ENCODE assay signal across 11 mouse cellular contexts in genomic region chr7:73222237-73222915, GRCm38 (mm10).
DNase-seq lines count a peak whose midpoint lies in the region; ATAC-seq and TF ChIP-seq lines count a peak whose summit lies in the region.
"Had no signal": no experiment of that assay in that cellular context is flagged by ENCODE, and none has a peak within 500 bp of the region (broad histone marks: within the 10 kb centered on the region; RNA-seq: fewer than 3 reads in every experiment).

No protein-coding gene starts in this region.

- DNase-seq in heart, adult 11 months, result peak; percentile 36
- peak; percentile 33 for DNase-seq in embryonic facial prominence, embryonic 10.5 days (ENCODE audit: low spot score)
- DNase-seq in hindbrain, embryonic 11.5 days (ENCODE audit: low spot score), result peak; percentile 61
- peak; percentile 74 for DNase-seq in midbrain, postnatal 0 days (ENCODE audit: low spot score)
- DNase-seq in liver, postnatal 0 days, result no peak
- DNase-seq: gastrocnemius, postnatal 14 days had no signal

- no peak for ATAC-seq in heart, embryonic 12.5 days (ENCODE audit: insufficient number of reproducible peaks, low FRiP score)
- ATAC-seq in hindbrain, embryonic 11.5 days (ENCODE audit: low FRiP score), result peak; percentile 82
- peak; percentile 73 for ATAC-seq in midbrain, postnatal 0 days (ENCODE audit: low FRiP score)
- no peak for ATAC-seq in inflammation-experienced regulatory T-cells, adult 6 months
- ATAC-seq in liver, postnatal 0 days, result no peak
- no peak for ATAC-seq in cerebellum, adult (ENCODE audit: insufficient number of reproducible peaks, low FRiP score, low TSS enrichment)

- H3K4me2 ChIP-seq in heart, embryonic 12.5 days, result no peak overlapping the region
- H3K4me2 ChIP-seq in hindbrain, embryonic 11.5 days (replicated peaks; ENCODE audit: low read depth, low read length), result no peak overlapping the region
- H3K4me2 ChIP-seq in midbrain, postnatal 0 days (ENCODE audit: low read depth, low read length, poor library complexity, severe bottlenecking), result no peak overlapping the region
- no peak overlapping the region for H3K4me2 ChIP-seq in liver, postnatal 0 days (ENCODE audit: low read depth, low read length)
- H3K4me2 ChIP-seq: limb, embryonic 15.5 days had no signal

- TF ChIP-seq CTCF in midbrain, postnatal 0 days (IDR thresholded peaks at IDR 0.05), result no peak; the same call in 1 of the 2 replicates
- no peak for TF ChIP-seq CTCF in liver, postnatal 0 days (IDR thresholded peaks at IDR 0.05; ENCODE audit: low read depth)

- no peak overlapping the region for H3K9ac ChIP-seq in heart, embryonic 12.5 days
- H3K9ac ChIP-seq in hindbrain, embryonic 11.5 days (ENCODE audit: low read depth, low read length), result peak overlapping the region; percentile 36; the same call in 1 of the 2 replicates
- H3K9ac ChIP-seq in midbrain, postnatal 0 days (replicated peaks; ENCODE audit: low read length, poor library complexity, severe bottlenecking), result no peak overlapping the region
- no peak overlapping the region for H3K9ac ChIP-seq in liver, postnatal 0 days (replicated peaks)
- H3K9ac ChIP-seq: limb, embryonic 15.5 days had no signal

- H3K9me3 ChIP-seq in heart, embryonic 12.5 days (replicated peaks), result no peaks in the 10 kb centered on the region
- H3K9me3 ChIP-seq in embryonic facial prominence, embryonic 10.5 days, result no peaks in the 10 kb centered on the region
- H3K9me3 ChIP-seq in hindbrain, embryonic 11.5 days (ENCODE audit: control insufficient read depth, low read length), result no peaks in the 10 kb centered on the region
- no peaks in the 10 kb centered on the region for H3K9me3 ChIP-seq in midbrain, postnatal 0 days (ENCODE audit: low read length)
- no peaks in the 10 kb centered on the region for H3K9me3 ChIP-seq in liver, postnatal 0 days (ENCODE audit: low read length)
- H3K9me3 ChIP-seq: limb, embryonic 15.5 days had no signal

- no peak overlapping the region for H3K4me3 ChIP-seq in heart, embryonic 12.5 days
- no peak overlapping the region for H3K4me3 ChIP-seq in embryonic facial prominence, embryonic 10.5 days
- no peak overlapping the region for H3K4me3 ChIP-seq in hindbrain, embryonic 11.5 days (ENCODE audit: low read depth, low read length)
- no peak overlapping the region for H3K4me3 ChIP-seq in midbrain, postnatal 0 days (ENCODE audit: low read depth, low read length)
- H3K4me3 ChIP-seq in liver, postnatal 0 days (ENCODE audit: low read depth, low read length), result no peak overlapping the region
- H3K4me3 ChIP-seq: limb, embryonic 15.5 days had no signal

- TF ChIP-seq EP300 in liver, postnatal 0 days (IDR thresholded peaks at IDR 0.05; ENCODE audit: low read depth), result no peak

- peaks cover 4% of the 10 kb centered on the region; the same call in 1 of the 2 replicates for H3K27me3 ChIP-seq in heart, embryonic 12.5 days (replicated peaks)
- H3K27me3 ChIP-seq in embryonic facial prominence, embryonic 10.5 days (replicated peaks; ENCODE audit: low read depth, poor library complexity, severe bottlenecking), result no peaks in the 10 kb centered on the region
- no peaks in the 10 kb centered on the region for H3K27me3 ChIP-seq in hindbrain, embryonic 11.5 days (ENCODE audit: control insufficient read depth, insufficient read depth, low read length)
- H3K27me3 ChIP-seq in midbrain, postnatal 0 days (ENCODE audit: insufficient read depth, low read length), result no peaks in the 10 kb centered on the region
- no peaks in the 10 kb centered on the region for H3K27me3 ChIP-seq in liver, postnatal 0 days (ENCODE audit: insufficient read depth, low read length)
- H3K27me3 ChIP-seq: limb, embryonic 15.5 days had no signal

- H3K36me3 ChIP-seq in heart, embryonic 12.5 days, result no peaks in the 10 kb centered on the region
- no peaks in the 10 kb centered on the region for H3K36me3 ChIP-seq in embryonic facial prominence, embryonic 10.5 days (replicated peaks)
- no peaks in the 10 kb centered on the region for H3K36me3 ChIP-seq in hindbrain, embryonic 11.5 days (ENCODE audit: control insufficient read depth, insufficient read depth, low read length)
- no peaks in the 10 kb centered on the region for H3K36me3 ChIP-seq in midbrain, postnatal 0 days (ENCODE audit: insufficient read depth, low read length)
- H3K36me3 ChIP-seq in liver, postnatal 0 days (replicated peaks; ENCODE audit: insufficient read depth, low read length), result no peaks in the 10 kb centered on the region
- H3K36me3 ChIP-seq: limb, embryonic 15.5 days had no signal

- no peaks in the 10 kb centered on the region for H3K4me1 ChIP-seq in heart, embryonic 12.5 days (replicated peaks)
- peaks cover 23% of the 10 kb centered on the region for H3K4me1 ChIP-seq in embryonic facial prominence, embryonic 10.5 days
- H3K4me1 ChIP-seq in hindbrain, embryonic 11.5 days (replicated peaks; ENCODE audit: control insufficient read depth, insufficient read depth, low read length), result peaks cover 3% of the 10 kb centered on the region; the same call in 1 of the 2 replicates
- peaks cover 6% of the 10 kb centered on the region; the same call in 1 of the 2 replicates for H3K4me1 ChIP-seq in midbrain, postnatal 0 days (ENCODE audit: insufficient read depth, low read length)
- no peaks in the 10 kb centered on the region for H3K4me1 ChIP-seq in liver, postnatal 0 days (ENCODE audit: insufficient read depth)

- 21% methylated on average over 4 of the region's 4 CpGs for WGBS in heart, embryonic 12.5 days
- WGBS in embryonic facial prominence, embryonic 10.5 days, result 16% methylated on average over 4 of the region's 4 CpGs
- under 1% methylated on average over 4 of the region's 4 CpGs for WGBS in hindbrain, embryonic 11.5 days
- WGBS in midbrain, postnatal 0 days, result 16% methylated on average over 4 of the region's 4 CpGs
- WGBS in liver, postnatal 0 days (ENCODE audit: insufficient replicate concordance), result 21% methylated on average over 4 of the region's 4 CpGs

- no peak overlapping the region for H3K27ac ChIP-seq in heart, embryonic 12.5 days (ENCODE audit: poor library complexity, severe bottlenecking)
- peak overlapping the region; percentile 55 for H3K27ac ChIP-seq in embryonic facial prominence, embryonic 10.5 days (replicated peaks)
- H3K27ac ChIP-seq in hindbrain, embryonic 11.5 days (ENCODE audit: low read depth, low read length), result peak overlapping the region; percentile 74
- H3K27ac ChIP-seq in midbrain, postnatal 0 days (ENCODE audit: low read depth, low read length), result peak overlapping the region; percentile 62; the same call in 1 of the 2 replicates
- H3K27ac ChIP-seq in liver, postnatal 0 days (ENCODE audit: low read depth), result no peak overlapping the region
- H3K27ac ChIP-seq: limb, embryonic 15.5 days; macrophage had no signal

Comparison
In these comparisons a context has a peak if more than half of its experiments do, and no peak if none do; other contexts are left out.
1. ATAC-seq: peak in hindbrain, embryonic 11.5 days (single experiment) and midbrain, postnatal 0 days (single experiment); none in heart, embryonic 12.5 days (single experiment), inflammation-experienced regulatory T-cells, adult 6 months (single experiment), liver, postnatal 0 days (single experiment) and cerebellum, adult (single experiment).
2. H3K27ac ChIP-seq: peak in embryonic facial prominence, embryonic 10.5 days (single experiment), hindbrain, embryonic 11.5 days (single experiment) and midbrain, postnatal 0 days (single experiment); none in heart, embryonic 12.5 days (single experiment) and liver, postnatal 0 days (single experiment).